Mouse (Mus musculus) embryonic facial prominence, embryonic 11.5 days (tissue): ENCODE results near the gene Aoc1. TPM values are rescaled to one million over a fixed set of nuclear protein-coding genes. Genes with fewer than 3 reads are reported as not detected.

ENCODE experiments used
- polyA plus RNA-seq: library from polyadenylated mRNA; unstranded; fragments of >200 nt; fragmentation: Nextera tagmentation; extraction: Ambion mirVana; gene quantifications from 2 replicates; pipeline ENCODE4 v1.2.1, GENCODE M21; 2014

The Aoc1 gene
- polyA plus RNA-seq, 1 experiment from 2014 or later = not detected

Other genes with a start within 250 kb of the Aoc1 start
- gene AI854703, start 246.1 kb upstream of the Aoc1 start, polyA plus RNA-seq = 0.69 and 0.71 TPM in 2 replicates
- gene Gimap8, start 225.7 kb upstream of the Aoc1 start, polyA plus RNA-seq = 0.20 and 0.25 TPM in 2 replicates
- gene Gimap9, start 196.8 kb upstream of the Aoc1 start, polyA plus RNA-seq = 9.0 and 10.2 TPM in 2 replicates
- gene Gimap4, start 188.3 kb upstream of the Aoc1 start, polyA plus RNA-seq = 9.6 and 10.2 TPM in 2 replicates
- gene Gimap6, start 164.7 kb upstream of the Aoc1 start, polyA plus RNA-seq = 13.9 and 16.9 TPM in 2 replicates
- gene Gm28053, start 154.3 kb upstream of the Aoc1 start, polyA plus RNA-seq = not detected in 2 replicates
- not detected in 2 replicates for gene Gimap7, start 154.3 kb upstream of the Aoc1 start, polyA plus RNA-seq
- 5.5 and 5.6 TPM in 2 replicates for gene Gimap1, start 133.8 kb upstream of the Aoc1 start, polyA plus RNA-seq
- gene Gimap5, start 126.7 kb upstream of the Aoc1 start, polyA plus RNA-seq = 0.63 and 1.2 TPM in 2 replicates
- gene Gimap3, start 102.0 kb upstream of the Aoc1 start, polyA plus RNA-seq = not detected in 2 replicates
- 30.4 and 32.7 TPM in 2 replicates for gene Tmem176a, start 32.0 kb upstream of the Aoc1 start, polyA plus RNA-seq
- 87.3 and 103 TPM in 2 replicates for gene Tmem176b, start 31.4 kb upstream of the Aoc1 start, polyA plus RNA-seq
- gene 1600015I10Rik, start 57.0 kb downstream of the Aoc1 start, polyA plus RNA-seq = not detected in 2 replicates
- not detected in 2 replicates for gene Doxl2, start 102.1 kb downstream of the Aoc1 start, polyA plus RNA-seq
- gene Svs1, start 114.0 kb downstream of the Aoc1 start, polyA plus RNA-seq = not detected in 2 replicates
- gene Gpnmb, start 163.7 kb downstream of the Aoc1 start, polyA plus RNA-seq = 3.3 and 8.8 TPM in 2 replicates
- gene Malsu1, start 200.9 kb downstream of the Aoc1 start, polyA plus RNA-seq = 68.5 and 75.4 TPM in 2 replicates